Mouse (Mus musculus): ENCODE measurements around the gene Zc3h18. TPM values are rescaled to one million over a fixed set of nuclear protein-coding genes. Genes with fewer than 3 reads are reported as not detected.

Zc3h18 gene
- polyA plus RNA-seq, 1 experiment from 2014 or later = 24.0 TPM

GRCm38 (mm10) chr8:122398186-122398585, 21.8 kb downstream of the Zc3h18 start:
- Histone ChIP-seq H3K27ac (ENCODE audit: low read depth, low read length) (no peak overlapping the region), H3K36me3 (ENCODE audit: control insufficient read depth, insufficient read depth) (peaks cover 75% of the 10 kb centered on the region), H3K9ac (ENCODE audit: low read depth, low read length) (no peak overlapping the region), H3K4me3 (ENCODE audit: low read depth, low read length) (no peak overlapping the region), H3K4me1 (replicated peaks; ENCODE audit: control insufficient read depth, insufficient read depth, low read length) (no peaks in the 10 kb centered on the region), H3K4me2 (replicated peaks; ENCODE audit: low read depth) (no peak overlapping the region), H3K27me3 (replicated peaks; ENCODE audit: control insufficient read depth, insufficient read depth, low read length) (no peaks in the 10 kb centered on the region), H3K9me3 (ENCODE audit: control insufficient read depth) (no peaks in the 10 kb centered on the region)
- ATAC-seq = no peak
- no peak for TF ChIP-seq CTCF (IDR thresholded peaks at IDR 0.05; ENCODE audit: low read depth)
- 93% methylated on average over 9 of the region's 9 CpGs for WGBS

DNA sequence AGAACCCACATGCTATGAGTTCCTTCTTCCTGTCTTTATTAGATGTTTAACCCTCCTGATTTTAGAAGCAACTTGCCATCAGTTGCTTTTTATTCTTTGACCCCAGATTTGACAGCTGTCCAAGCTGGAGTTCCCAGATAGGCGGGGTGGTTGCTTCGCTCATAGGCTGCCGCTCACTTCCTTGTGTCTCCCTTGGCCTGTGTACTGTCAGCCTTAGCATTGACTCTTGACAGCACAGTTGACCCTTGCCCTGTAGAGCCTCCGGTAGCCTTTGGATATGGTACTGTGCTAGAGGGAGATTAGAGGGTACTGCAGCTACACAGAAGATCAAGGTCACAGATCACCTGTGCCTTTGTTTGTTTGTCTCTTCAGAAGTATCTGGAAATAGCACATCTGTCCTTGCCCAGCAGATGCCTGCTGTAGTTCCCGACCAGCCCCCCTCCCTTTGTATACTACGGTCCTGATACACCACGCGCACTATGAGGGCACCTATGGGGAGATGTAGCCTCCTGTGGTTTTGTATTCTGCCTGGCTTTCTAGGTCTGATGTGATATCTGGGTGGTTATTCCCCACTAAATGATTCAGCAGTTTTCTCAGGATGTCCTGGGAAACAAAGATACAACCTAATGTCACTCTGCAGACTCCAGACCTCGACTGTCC, 28.9 kb downstream of the Zc3h18 start:
- TF ChIP-seq CTCF (IDR thresholded peaks at IDR 0.05; ENCODE audit: low read depth) = no peak
- Histone ChIP-seq H3K9ac (ENCODE audit: low read depth, low read length) (no peak overlapping the region), H3K27me3 (replicated peaks; ENCODE audit: control insufficient read depth, insufficient read depth, low read length) (no peaks in the 10 kb centered on the region), H3K4me2 (replicated peaks; ENCODE audit: low read depth) (no peak overlapping the region), H3K27ac (ENCODE audit: low read depth, low read length) (peak overlapping the region; percentile 50; the same call in 1 of the 2 replicates), H3K4me3 (ENCODE audit: low read depth, low read length) (no peak overlapping the region), H3K9me3 (ENCODE audit: control insufficient read depth) (no peaks in the 10 kb centered on the region), H3K4me1 (replicated peaks; ENCODE audit: control insufficient read depth, insufficient read depth, low read length) (no peaks in the 10 kb centered on the region), H3K36me3 (ENCODE audit: control insufficient read depth, insufficient read depth) (peaks cover 94% of the 10 kb centered on the region)
- ATAC-seq = peak; percentile 79
- WGBS = 58% methylated on average over 9 of the region's 9 CpGs

DNA sequence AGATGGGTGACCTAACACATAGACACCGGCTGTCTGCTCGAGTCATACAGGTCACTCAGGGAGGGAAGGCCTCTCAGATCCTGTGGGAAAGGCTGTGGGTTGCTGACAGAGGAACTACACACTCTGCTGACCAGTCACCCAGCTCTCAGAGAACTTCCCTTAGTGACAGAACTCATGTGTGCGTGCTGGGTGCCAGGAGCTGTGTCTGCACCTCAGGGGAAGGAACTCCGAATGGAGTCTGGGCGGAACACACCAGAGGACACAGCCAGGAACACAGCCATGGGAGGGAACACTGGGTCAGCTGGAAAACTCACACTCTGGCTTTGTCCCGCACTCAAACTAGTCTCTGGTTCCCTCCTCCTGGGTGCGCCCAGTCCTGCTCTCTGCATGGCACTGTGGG, 31.3 kb downstream of the Zc3h18 start:
- Histone ChIP-seq H3K4me3 (ENCODE audit: low read depth, low read length) (no peak overlapping the region), H3K9me3 (ENCODE audit: control insufficient read depth) (no peaks in the 10 kb centered on the region), H3K9ac (ENCODE audit: low read depth, low read length) (no peak overlapping the region), H3K4me2 (replicated peaks; ENCODE audit: low read depth) (no peak overlapping the region), H3K36me3 (ENCODE audit: control insufficient read depth, insufficient read depth) (peaks cover 95% of the 10 kb centered on the region), H3K27ac (ENCODE audit: low read depth, low read length) (no peak overlapping the region), H3K4me1 (replicated peaks; ENCODE audit: control insufficient read depth, insufficient read depth, low read length) (no peaks in the 10 kb centered on the region), H3K27me3 (replicated peaks; ENCODE audit: control insufficient read depth, insufficient read depth, low read length) (no peaks in the 10 kb centered on the region)
- no peak for TF ChIP-seq CTCF (IDR thresholded peaks at IDR 0.05; ENCODE audit: low read depth)
- ATAC-seq = no peak
- WGBS = 90% methylated on average over 7 of the region's 7 CpGs

- Histone ChIP-seq H3K27me3 (replicated peaks; ENCODE audit: control insufficient read depth, insufficient read depth, low read length) (no peaks in the 10 kb centered on the region), H3K27ac (ENCODE audit: low read depth, low read length) (peak overlapping the region; percentile 35; the same call in 1 of the 2 replicates)
- 76% methylated on average over 9 of the region's 9 CpGs for WGBS
These were observed 37.9 kb downstream of the Zc3h18 start for GRCm38 (mm10) chr8:122414311-122414710.

GRCm38 (mm10) chr8:122415554-122415953, 39.1 kb downstream of the Zc3h18 start:
- no peaks in the 10 kb centered on the region for H3K9me3 ChIP-seq (ENCODE audit: control insufficient read depth)
- H3K27ac ChIP-seq (ENCODE audit: low read depth, low read length) = no peak overlapping the region
- no peaks in the 10 kb centered on the region for H3K4me1 ChIP-seq (replicated peaks; ENCODE audit: control insufficient read depth, insufficient read depth, low read length)

More at GRCm38 (mm10) chr8:122414311-122414710, 37.9 kb downstream of the Zc3h18 start:
- no peak overlapping the region for H3K4me3 ChIP-seq (ENCODE audit: low read depth, low read length)
- no peak for ATAC-seq
- H3K9ac ChIP-seq (ENCODE audit: low read depth, low read length) = no peak overlapping the region
- H3K4me2 ChIP-seq (replicated peaks; ENCODE audit: low read depth) = no peak overlapping the region
- H3K9me3 ChIP-seq (ENCODE audit: control insufficient read depth) = no peaks in the 10 kb centered on the region
- no peaks in the 10 kb centered on the region for H3K4me1 ChIP-seq (replicated peaks; ENCODE audit: control insufficient read depth, insufficient read depth, low read length)
- TF ChIP-seq CTCF (IDR thresholded peaks at IDR 0.05; ENCODE audit: low read depth) = no peak
- peaks cover 90% of the 10 kb centered on the region for H3K36me3 ChIP-seq (ENCODE audit: control insufficient read depth, insufficient read depth)

DNA sequence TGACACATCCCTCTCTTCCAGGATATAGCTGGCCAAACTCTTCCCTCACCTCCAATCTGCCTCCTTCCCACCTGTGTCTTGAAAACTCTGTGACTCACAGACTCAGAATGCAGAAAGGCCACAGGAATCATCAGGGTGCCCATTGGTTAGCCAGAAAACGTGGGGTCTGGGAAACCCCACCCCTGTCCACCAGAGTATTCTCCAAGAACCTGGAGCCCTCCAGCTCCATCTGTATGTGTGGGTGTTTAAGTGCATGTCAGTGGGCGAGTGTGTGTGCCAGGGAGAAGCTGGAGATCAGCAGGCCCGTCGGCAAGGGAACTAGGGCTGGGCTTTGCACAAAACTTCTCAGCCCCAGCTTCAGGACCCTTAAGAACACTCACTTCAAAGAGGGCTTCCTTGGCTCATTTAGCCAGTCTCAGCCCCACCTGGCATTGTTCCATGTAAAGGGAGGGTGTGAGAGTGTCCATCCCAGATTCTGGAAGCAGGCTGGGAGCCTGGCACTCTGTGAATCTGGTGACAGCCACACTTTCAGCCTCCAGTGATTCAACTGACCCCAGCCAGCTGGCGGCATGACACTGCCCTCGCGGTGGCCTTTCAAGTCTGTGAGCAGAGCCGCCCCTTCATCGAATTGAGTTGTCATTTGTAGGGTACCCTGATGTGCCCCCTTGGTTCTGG, 43.6 kb downstream of the Zc3h18 start:
- ATAC-seq = no peak
- Histone ChIP-seq H3K27ac (ENCODE audit: low read depth, low read length) (no peak overlapping the region), H3K9ac (ENCODE audit: low read depth, low read length) (no peak overlapping the region), H3K36me3 (ENCODE audit: control insufficient read depth, insufficient read depth) (peaks cover 43% of the 10 kb centered on the region), H3K4me3 (ENCODE audit: low read depth, low read length) (no peak overlapping the region), H3K4me2 (replicated peaks; ENCODE audit: low read depth) (no peak overlapping the region), H3K4me1 (replicated peaks; ENCODE audit: control insufficient read depth, insufficient read depth, low read length) (peaks cover 7% of the 10 kb centered on the region; the same call in 1 of the 2 replicates), H3K27me3 (replicated peaks; ENCODE audit: control insufficient read depth, insufficient read depth, low read length) (no peaks in the 10 kb centered on the region), H3K9me3 (ENCODE audit: control insufficient read depth) (no peaks in the 10 kb centered on the region)
- WGBS = 70% methylated on average over 9 of the region's 9 CpGs
- no peak for TF ChIP-seq CTCF (IDR thresholded peaks at IDR 0.05; ENCODE audit: low read depth)

More at GRCm38 (mm10) chr8:122415554-122415953, 39.1 kb downstream of the Zc3h18 start:
- no peaks in the 10 kb centered on the region for H3K27me3 ChIP-seq (replicated peaks; ENCODE audit: control insufficient read depth, insufficient read depth, low read length)
- H3K4me3 ChIP-seq (ENCODE audit: low read depth, low read length) = no peak overlapping the region
- no peak for TF ChIP-seq CTCF (IDR thresholded peaks at IDR 0.05; ENCODE audit: low read depth)
- 87% methylated on average over 6 of the region's 6 CpGs for WGBS
- H3K4me2 ChIP-seq (replicated peaks; ENCODE audit: low read depth) = no peak overlapping the region
- ATAC-seq = no peak
- no peak overlapping the region for H3K9ac ChIP-seq (ENCODE audit: low read depth, low read length)
- peaks cover 77% of the 10 kb centered on the region for H3K36me3 ChIP-seq (ENCODE audit: control insufficient read depth, insufficient read depth)
